Mouse (Mus musculus) liver (tissue): Measurements from ENCODE around the gene Ccnjl.

Experiments used
- DNase-seq: peaks from one replicate; pipeline ENCODE4 v3.0.0-alpha.2; 2020; ENCODE audit warnings: mixed read lengths

Ccnjl gene

GRCm38 (mm10) chr11:43528683-43529499, at the start of gene Ccnjl:
Ccnjl (plus strand) TSS chr11:43528784.
- DNase-seq = peak; percentile 59

DNA sequence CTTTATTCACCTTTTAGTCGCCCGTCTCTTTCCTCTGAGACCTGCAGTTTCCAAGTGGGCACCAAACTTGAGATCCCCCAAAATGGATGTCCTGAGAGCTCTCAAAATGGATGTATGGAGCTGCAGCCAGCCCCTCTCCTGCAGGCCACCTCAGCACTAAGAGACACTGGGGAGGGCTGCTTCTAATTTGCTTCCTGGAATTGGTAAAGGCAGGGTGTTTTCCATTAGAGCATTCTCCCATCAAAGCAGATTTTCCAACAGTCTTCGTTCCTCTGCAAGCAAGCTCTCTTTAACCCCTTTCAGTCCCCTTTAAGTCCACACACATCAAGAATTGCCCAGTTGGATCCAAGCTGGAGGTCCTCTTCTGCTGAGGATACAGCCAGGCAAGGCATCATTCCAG, 49.2 kb upstream of the Ccnjl start:
- no peak for DNase-seq

GRCm38 (mm10) chr11:43480561-43480960, 48.0 kb upstream of the Ccnjl start:
- no peak for DNase-seq

GRCm38 (mm10) chr11:43481672-43482522, 46.7 kb upstream of the Ccnjl start:
- DNase-seq = no peak

- no peak for DNase-seq
Measured at GRCm38 (mm10) chr11:43483122-43483792, 45.3 kb upstream of the Ccnjl start.

DNA sequence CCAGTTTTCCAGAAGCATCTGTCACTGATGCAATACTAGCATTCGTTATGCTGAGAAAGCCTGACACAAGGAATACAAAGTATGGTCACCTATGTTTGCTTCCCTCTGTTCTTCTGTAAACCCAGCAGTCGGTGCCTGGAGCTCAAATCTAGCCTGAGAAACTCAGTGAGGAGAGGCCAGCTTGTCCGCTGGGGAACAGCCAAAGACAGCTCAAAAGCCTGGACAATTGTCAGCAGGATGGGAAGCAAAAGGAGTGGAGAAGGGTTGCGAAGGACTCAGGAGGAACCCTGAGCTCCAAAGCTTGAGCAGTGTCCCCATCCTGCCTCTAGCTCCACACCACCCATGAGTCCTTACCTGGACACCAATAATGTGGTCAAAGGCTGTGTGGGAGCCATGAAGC, 44.5 kb upstream of the Ccnjl start:
- DNase-seq = no peak

GRCm38 (mm10) chr11:43484652-43485051, 43.9 kb upstream of the Ccnjl start:
- no peak for DNase-seq

- no peak for DNase-seq
Measured at GRCm38 (mm10) chr11:43485855-43486254, 42.7 kb upstream of the Ccnjl start.

GRCm38 (mm10) chr11:43492663-43493062, 35.9 kb upstream of the Ccnjl start:
- DNase-seq = peak; percentile 68

GRCm38 (mm10) chr11:43493815-43494409, 34.7 kb upstream of the Ccnjl start:
- DNase-seq = peak; percentile 57

GRCm38 (mm10) chr11:43495037-43495436, 33.5 kb upstream of the Ccnjl start:
- DNase-seq = no peak

- no peak for DNase-seq
Measured at GRCm38 (mm10) chr11:43495532-43495931, 33.1 kb upstream of the Ccnjl start.

DNA sequence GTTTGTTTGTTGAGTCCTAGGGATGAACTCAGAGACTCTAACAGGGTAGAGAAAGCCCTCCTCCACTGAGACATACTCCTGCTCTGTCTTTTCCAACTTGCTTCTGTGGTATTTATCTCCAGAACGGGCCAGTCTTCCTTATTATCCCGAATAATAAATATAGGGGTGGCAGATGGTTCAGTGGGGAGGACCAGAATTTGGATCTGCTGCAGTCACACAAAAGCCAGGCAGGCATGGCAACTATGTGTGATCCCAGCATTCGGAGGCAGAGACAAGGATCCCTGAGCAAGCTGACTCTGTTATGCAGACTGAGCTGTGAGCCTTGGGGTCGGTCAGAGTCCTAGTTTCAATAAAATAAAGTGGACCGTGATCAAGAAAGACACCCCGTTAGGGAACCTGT, 27.3 kb upstream of the Ccnjl start:
- no peak for DNase-seq

DNA sequence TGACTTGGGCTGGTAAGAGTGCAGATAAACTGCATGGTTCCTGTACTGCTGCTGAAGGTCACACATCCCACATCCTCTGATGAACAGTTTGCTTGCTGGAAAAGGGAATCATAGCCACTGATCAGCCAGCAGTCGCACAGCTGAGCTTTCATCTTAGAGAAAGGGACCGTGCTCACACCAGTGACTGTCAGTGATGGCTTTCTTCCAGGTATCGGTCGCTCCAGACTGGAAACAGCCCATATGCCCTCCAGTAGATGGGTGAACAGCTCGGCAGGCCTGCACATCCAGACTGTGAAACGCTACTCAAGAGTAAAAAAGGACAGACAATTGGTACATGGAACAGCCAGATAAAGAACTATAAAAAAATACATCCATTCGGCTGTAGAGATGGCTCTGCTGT, 23.4 kb upstream of the Ccnjl start:
- no peak for DNase-seq

GRCm38 (mm10) chr11:43507976-43508375, 20.6 kb upstream of the Ccnjl start:
- no peak for DNase-seq

DNA sequence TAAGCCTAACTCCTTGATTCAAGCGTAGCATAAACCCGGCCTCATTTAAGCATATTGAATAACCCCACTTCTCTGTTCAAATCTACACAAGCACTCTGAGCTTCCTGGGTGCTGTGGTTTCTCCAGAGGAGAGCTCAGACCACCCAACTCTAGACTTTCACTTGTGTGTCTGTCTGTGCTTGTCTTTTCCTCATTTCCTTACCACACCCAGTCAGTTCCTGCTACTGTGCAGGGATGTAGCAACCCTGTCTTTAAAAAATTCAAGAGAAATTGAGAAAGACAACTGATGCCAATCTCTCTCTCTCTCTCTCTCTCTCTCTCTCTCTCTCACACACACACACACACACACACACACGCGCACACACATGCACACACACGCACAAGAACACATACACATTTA, 18.7 kb upstream of the Ccnjl start:
- DNase-seq = no peak

GRCm38 (mm10) chr11:43512661-43513190, 15.9 kb upstream of the Ccnjl start:
- DNase-seq = no peak

DNA sequence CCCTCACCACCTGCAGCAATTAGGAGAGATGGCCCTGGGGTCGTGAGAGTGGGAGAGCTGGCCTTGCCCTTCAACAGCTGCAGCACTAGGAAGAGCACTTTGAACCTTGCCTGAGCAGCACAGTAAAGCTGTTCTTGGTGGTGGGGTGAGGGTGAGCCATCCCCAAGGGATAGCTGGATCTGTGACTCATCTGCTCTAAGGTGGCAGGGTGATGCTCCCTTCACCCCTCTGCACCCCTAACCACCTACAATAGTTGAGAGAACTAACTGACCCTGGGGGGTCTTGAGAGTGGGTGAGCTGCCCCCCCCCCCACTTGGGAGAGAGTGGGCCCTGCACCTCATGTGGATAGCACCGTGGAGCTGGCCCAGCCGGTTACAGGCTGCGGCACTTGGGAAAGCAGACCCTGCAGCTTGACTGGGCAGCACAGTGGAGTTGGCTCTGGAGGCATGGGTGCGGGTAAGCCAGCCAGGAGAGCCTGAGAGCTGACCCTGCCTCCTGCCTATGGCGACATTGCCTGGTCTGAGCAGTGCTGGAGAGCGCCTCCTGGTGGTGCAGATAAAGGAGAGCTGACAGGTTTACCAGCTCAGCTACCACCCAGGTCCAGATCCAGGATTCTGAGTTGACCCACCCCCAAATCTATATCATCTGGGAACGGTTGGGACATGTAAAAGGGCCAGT, 12.1 kb upstream of the Ccnjl start:
- DNase-seq = peak; percentile 57

DNA sequence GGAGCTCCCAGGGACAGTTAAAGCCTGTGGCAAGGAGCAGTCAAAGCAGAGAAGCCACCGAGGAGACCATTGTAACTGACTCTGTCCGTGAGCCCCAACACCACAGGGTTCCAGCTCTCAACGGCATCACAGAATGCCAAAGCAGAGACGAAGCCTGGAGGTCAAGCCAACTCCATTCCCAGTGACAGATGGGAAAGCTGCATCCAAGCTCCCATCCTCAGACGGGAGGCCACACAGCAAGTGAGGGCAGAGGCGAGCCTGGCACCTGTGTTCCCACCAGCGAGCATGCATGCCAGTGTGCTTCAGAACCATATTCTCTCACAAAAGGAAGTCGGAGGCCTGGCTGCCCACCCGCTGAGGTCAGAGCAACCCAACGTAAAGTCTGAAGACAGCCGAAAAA, 10.9 kb upstream of the Ccnjl start:
- no peak for DNase-seq

GRCm38 (mm10) chr11:43518086-43518485, 10.5 kb upstream of the Ccnjl start:
- no peak for DNase-seq

DNA sequence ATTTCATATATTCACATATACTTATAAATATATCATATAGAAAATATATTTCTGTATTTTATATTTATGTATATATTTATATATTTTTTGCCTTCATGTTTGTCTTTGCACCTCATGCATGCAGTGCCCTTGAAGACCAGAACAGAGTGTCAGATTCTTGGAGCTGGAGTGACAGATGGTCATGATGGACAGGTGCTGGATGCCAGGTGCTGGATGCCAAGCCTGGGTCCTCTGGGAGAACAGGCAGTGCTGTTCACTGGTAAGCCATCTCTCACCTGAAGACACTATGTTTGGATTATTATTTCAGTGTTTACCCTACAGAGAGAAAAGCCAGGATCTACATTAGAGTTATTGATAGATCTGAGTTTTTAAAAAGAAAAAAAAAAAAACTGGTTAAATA, 9.8 kb upstream of the Ccnjl start:
- DNase-seq = no peak

DNA sequence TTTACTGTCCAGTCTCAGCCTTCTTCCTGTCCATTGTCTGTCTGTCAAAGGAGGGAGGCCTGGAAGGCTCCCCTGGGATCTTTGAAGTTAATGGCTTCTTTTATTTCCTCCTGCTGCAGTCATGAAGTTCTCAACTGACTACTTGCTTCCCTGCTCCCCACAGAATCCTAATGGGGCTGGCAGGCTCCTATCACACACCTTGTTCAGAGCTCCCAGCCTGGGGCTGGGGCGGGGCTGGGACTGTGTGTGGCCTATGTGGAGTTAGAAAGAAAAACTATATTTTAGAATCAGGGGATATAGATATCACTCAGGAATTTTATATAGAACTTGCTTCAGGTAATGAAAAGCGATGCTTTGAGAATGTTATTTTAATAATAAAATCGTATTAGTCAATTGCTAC, 8.1 kb upstream of the Ccnjl start:
- DNase-seq = no peak
